Mouse (Mus musculus) limb, embryonic 10.5 days (tissue): ENCODE measurements around the gene Ing2. TPM values are rescaled to one million over a fixed set of nuclear protein-coding genes. Genes with fewer than 3 reads are reported as not detected.

Experiments used
- DNase-seq: peaks from one replicate; pipeline ENCODE4 v3.0.0-alpha.2; 2017; ENCODE audit warnings: low spot score
- H3K27ac ChIP-seq: fragments of 300-500 bp; sonication (generic); 2 replicates; pipeline ENCODE4 v1.5.1; 2016; ENCODE audit warnings: mild to moderate bottlenecking
- H3K27me3 ChIP-seq: fragments of 300-500 bp; sonication (generic); 2 replicates; pipeline ENCODE4 v1.6.1; 2016; ENCODE audit warnings: low read depth, mild to moderate bottlenecking; ENCODE audit not compliant: poor library complexity, severe bottlenecking
- H3K36me3 ChIP-seq: fragments of 300-500 bp; sonication (generic); 2 replicates; pipeline ENCODE4 v1.6.1; 2016; ENCODE audit warnings: mild to moderate bottlenecking, moderate library complexity
- H3K4me1 ChIP-seq: fragments of 300-500 bp; sonication (generic); 2 replicates; pipeline ENCODE4 v1.6.1; 2016
- H3K4me3 ChIP-seq: fragments of 300-500 bp; sonication (generic); 2 replicates; pipeline ENCODE4 v1.5.1; 2016; ENCODE audit warnings: mild to moderate bottlenecking, moderate library complexity
- H3K9me3 ChIP-seq: fragments of 300-500 bp; sonication (generic); replicated peaks from 2 replicates; pipeline ENCODE4 v1.6.1; 2016; ENCODE audit warnings: mild to moderate bottlenecking
- WGBS: fragments of 180-500 bp; shearing (Covaris S2); methylation state at CpG from one replicate; pipeline ENCODE4 v1.1.7; 2016; 5-methylcytosine and 5-hydroxymethylcytosine counted together
- polyA plus RNA-seq: library from polyadenylated mRNA; unstranded; fragments of >200 nt; fragmentation: Nextera tagmentation; extraction: Ambion mirVana; gene quantifications from 2 replicates; pipeline ENCODE4 v1.2.1, GENCODE M21; 2016

Gene Ing2
- polyA plus RNA-seq, result 12.3 and 13.1 TPM in 2 replicates

GRCm38 (mm10) chr8:47674777-47675710 is at the start of gene Ing2:
Gene Ing2 (minus strand): TSS chr8:47675556.
- no peaks in the 10 kb centered on the region for H3K9me3 ChIP-seq
- under 1% methylated on average over 104 of the region's 106 CpGs for WGBS
- peaks cover 15% of the 10 kb centered on the region for H3K4me1 ChIP-seq
- H3K4me3 ChIP-seq, result peak within 1 kb of the TSS; percentile 93
- no peaks in the 10 kb centered on the region for H3K27me3 ChIP-seq
- peak; percentile 100 for DNase-seq
- H3K27ac ChIP-seq, result peak within 1 kb of the TSS; percentile 97
- peaks cover 14% of the 10 kb centered on the region for H3K36me3 ChIP-seq

GRCm38 (mm10) chr8:47721609-47722008 is 46.3 kb upstream of the Ing2 start:
- no peak overlapping the region for H3K4me3 ChIP-seq
- H3K9me3 ChIP-seq, result no peaks in the 10 kb centered on the region
- no peak overlapping the region for H3K27ac ChIP-seq
- WGBS, result 83% methylated on average over 4 of the region's 4 CpGs
- H3K4me1 ChIP-seq, result peaks cover 5% of the 10 kb centered on the region; the same call in 1 of the 2 replicates
- H3K27me3 ChIP-seq, result peaks cover 5% of the 10 kb centered on the region; the same call in 1 of the 2 replicates
- no peak for DNase-seq
- no peaks in the 10 kb centered on the region for H3K36me3 ChIP-seq

- Histone ChIP-seq H3K27ac (no peak overlapping the region), H3K9me3 (no peaks in the 10 kb centered on the region), H3K36me3 (no peaks in the 10 kb centered on the region), H3K4me3 (0 out of 2 replicates have a peak overlapping the region, but pooled peaks have one; percentile 6), H3K4me1 (peaks cover 13% of the 10 kb centered on the region), H3K27me3 (peaks cover 5% of the 10 kb centered on the region; the same call in 1 of the 2 replicates)
- no peak for DNase-seq
- 27% methylated on average over 11 of the region's 11 CpGs for WGBS
These were observed 43.3 kb upstream of the Ing2 start for GRCm38 (mm10) chr8:47718641-47719040.

- Histone ChIP-seq H3K4me1 (peaks cover 19% of the 10 kb centered on the region), H3K4me3 (peak within 1 kb of the TSS; percentile 91), H3K27me3 (peaks cover 4% of the 10 kb centered on the region; the same call in 1 of the 2 replicates), H3K9me3 (no peaks in the 10 kb centered on the region), H3K36me3 (peaks cover 27% of the 10 kb centered on the region), H3K27ac (peak within 1 kb of the TSS; percentile 94)
- under 1% methylated on average over 102 of the region's 114 CpGs for WGBS
- peak; percentile 97 for DNase-seq
These were observed 38.7 kb upstream of the Ing2 start, which contains the start of gene Cdkn2aip for GRCm38 (mm10) chr8:47713761-47714745. Gene Cdkn2aip (minus strand): TSS chr8:47713932.

GRCm38 (mm10) chr8:47713171-47713663 is 37.9 kb upstream of the Ing2 start:
- Histone ChIP-seq H3K4me1 (peaks cover 14% of the 10 kb centered on the region), H3K27me3 (no peaks in the 10 kb centered on the region), H3K36me3 (peaks cover 35% of the 10 kb centered on the region), H3K9me3 (no peaks in the 10 kb centered on the region), H3K27ac (peak overlapping the region; percentile 94), H3K4me3 (peak overlapping the region; percentile 91)
- DNase-seq, result no peak
- under 1% methylated on average over 44 of the region's 44 CpGs for WGBS

- 87% methylated on average over 5 of the region's 5 CpGs for WGBS
- no peak for DNase-seq
- Histone ChIP-seq H3K9me3 (no peaks in the 10 kb centered on the region), H3K27ac (no peak overlapping the region), H3K4me1 (peaks cover 6% of the 10 kb centered on the region; the same call in 1 of the 2 replicates), H3K36me3 (peaks cover 69% of the 10 kb centered on the region), H3K27me3 (no peaks in the 10 kb centered on the region), H3K4me3 (no peak overlapping the region)
These were observed 32.8 kb upstream of the Ing2 start for GRCm38 (mm10) chr8:47708106-47708505.

GRCm38 (mm10) chr8:47706746-47707145 is 31.4 kb upstream of the Ing2 start:
- DNase-seq, result no peak
- H3K4me3 ChIP-seq, result no peak overlapping the region
- H3K27me3 ChIP-seq, result no peaks in the 10 kb centered on the region
- no peaks in the 10 kb centered on the region for H3K4me1 ChIP-seq
- H3K9me3 ChIP-seq, result no peaks in the 10 kb centered on the region
- 95% methylated on average over 8 of the region's 8 CpGs for WGBS
- peaks cover 65% of the 10 kb centered on the region for H3K36me3 ChIP-seq
- H3K27ac ChIP-seq, result no peak overlapping the region

- WGBS, result 68% methylated on average over 1 of the region's 1 CpGs
- DNase-seq, result no peak
- H3K4me3 ChIP-seq, result no peak overlapping the region
- H3K36me3 ChIP-seq, result peaks cover 26% of the 10 kb centered on the region
- H3K4me1 ChIP-seq, result no peaks in the 10 kb centered on the region
- no peaks in the 10 kb centered on the region for H3K9me3 ChIP-seq
- no peaks in the 10 kb centered on the region for H3K27me3 ChIP-seq
- no peak overlapping the region for H3K27ac ChIP-seq
These were observed 27.0 kb upstream of the Ing2 start for GRCm38 (mm10) chr8:47702333-47702732.

GRCm38 (mm10) chr8:47697696-47698095 is 22.3 kb upstream of the Ing2 start:
- H3K36me3 ChIP-seq, result no peaks in the 10 kb centered on the region
- no peak overlapping the region for H3K27ac ChIP-seq
- no peaks in the 10 kb centered on the region for H3K27me3 ChIP-seq
- H3K9me3 ChIP-seq, result no peaks in the 10 kb centered on the region
- 74% methylated on average over 1 of the region's 1 CpGs for WGBS
- DNase-seq, result no peak
- H3K4me1 ChIP-seq, result no peaks in the 10 kb centered on the region
- no peak overlapping the region for H3K4me3 ChIP-seq

- Histone ChIP-seq H3K4me1 (0 out of 2 replicates have a peak, but pooled peaks cover 3% of the 10 kb centered on the region), H3K9me3 (no peaks in the 10 kb centered on the region), H3K27me3 (peaks cover 15% of the 10 kb centered on the region), H3K36me3 (no peaks in the 10 kb centered on the region), H3K27ac (no peak overlapping the region), H3K4me3 (no peak overlapping the region)
- WGBS, result 86% methylated on average over 5 of the region's 5 CpGs
- DNase-seq, result peak; percentile 9
These were observed 20.2 kb upstream of the Ing2 start for GRCm38 (mm10) chr8:47695431-47696105.

GRCm38 (mm10) chr8:47693119-47693518 is 17.8 kb upstream of the Ing2 start:
- H3K4me3 ChIP-seq, result no peak overlapping the region
- 22% methylated on average over 2 of the region's 2 CpGs for WGBS

GRCm38 (mm10) chr8:47691831-47692230 is 16.5 kb upstream of the Ing2 start:
- no peaks in the 10 kb centered on the region for H3K36me3 ChIP-seq
- H3K27ac ChIP-seq, result no peak overlapping the region
- no peak overlapping the region for H3K4me3 ChIP-seq
- no peak for DNase-seq
- no peaks in the 10 kb centered on the region for H3K9me3 ChIP-seq
- H3K27me3 ChIP-seq, result peaks cover 16% of the 10 kb centered on the region
- H3K4me1 ChIP-seq, result 0 out of 2 replicates have a peak, but pooled peaks cover 4% of the 10 kb centered on the region
- 79% methylated on average over 10 of the region's 10 CpGs for WGBS

More at GRCm38 (mm10) chr8:47693119-47693518, 17.8 kb upstream of the Ing2 start:
- H3K27me3 ChIP-seq, result peaks cover 16% of the 10 kb centered on the region
- H3K9me3 ChIP-seq, result no peaks in the 10 kb centered on the region
- H3K4me1 ChIP-seq, result 0 out of 2 replicates have a peak, but pooled peaks cover 4% of the 10 kb centered on the region
- no peak overlapping the region for H3K27ac ChIP-seq
- DNase-seq, result peak; percentile 87
- H3K36me3 ChIP-seq, result no peaks in the 10 kb centered on the region
